Mouse (Mus musculus) CH12.LX (cell line): ENCODE data around the gene Cramp1l.

Source experiments
- CHD1 ChIP-seq: IDR thresholded peaks from 2 replicates; pipeline ENCODE4 v1.6.1; 2012; ENCODE audit warnings: low read depth, low read length, improper control_type of control experiment, inconsistent platforms
- CTCF ChIP-seq, 2 experiments: IDR thresholded peaks in 1 of 2; conservative IDR thresholded peaks in 1 of 2; 2 replicates each; pipeline ENCODE4 v1.5.1; 2011 to 2012; ENCODE audit warnings: low read depth in 2 of 2, low read length in 2 of 2, improper control_type of control experiment in 1 of 2, inconsistent platforms in 1 of 2, mild to moderate bottlenecking in 1 of 2, moderate library complexity in 1 of 2
- MYC ChIP-seq: IDR thresholded peaks from 2 replicates; pipeline ENCODE4 v1.6.1; 2011; ENCODE audit warnings: low read depth, mild to moderate bottlenecking, improper control_type of control experiment, low read length
- POLR2A ChIP-seq: IDR thresholded peaks from 2 replicates; pipeline ENCODE4 v1.6.1; 2011; ENCODE audit warnings: low read depth, mild to moderate bottlenecking, improper control_type of control experiment, low read length
- ZC3H11A ChIP-seq: IDR thresholded peaks from 2 replicates; pipeline ENCODE4 v1.6.1; 2012; ENCODE audit warnings: low read depth, mild to moderate bottlenecking, inconsistent platforms, low read length, improper control_type of control experiment

DNA sequence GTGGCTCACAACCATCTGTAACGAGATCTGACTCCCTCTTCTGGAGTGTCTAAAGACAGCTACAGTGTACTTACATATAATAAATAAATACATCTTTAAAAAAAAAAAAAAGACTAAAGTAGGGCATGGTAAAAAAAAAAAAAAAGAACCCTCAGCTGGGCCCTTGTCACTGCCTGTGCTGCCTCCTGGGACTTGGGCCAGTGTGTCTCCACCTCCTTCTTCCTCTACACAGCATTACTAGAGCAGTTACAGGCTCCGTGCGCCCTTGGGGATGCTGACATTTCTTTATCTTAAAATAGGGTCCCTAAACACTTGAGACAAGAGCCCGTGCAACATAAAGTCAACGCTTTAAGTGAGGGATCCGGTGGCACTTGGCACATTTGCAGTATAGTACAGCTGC is 31.6 kb upstream of the Cramp1l start:
- TF ChIP-seq CHD1 (no peak), CTCF (conservative IDR thresholded peaks at IDR 0.05 in 1 of 2, IDR thresholded peaks at IDR 0.05 in 1 of 2; ENCODE audit: low read depth in 2 of 2, low read length in 2 of 2) (no peak), ZC3H11A (no peak), MYC (no peak), POLR2A (no peak)
